Mouse (Mus musculus): ENCODE data around the gene Efcab12.
A peak's percentile ranks its signal among the peaks of the same experiment; 100 is the strongest.

Efcab12 gene

GRCm38 (mm10) chr6:115845006-115845405 is 6.8 kb upstream of the Efcab12 start:
- DNase-seq (ENCODE audit: low spot score in 2 of 2): no peak

- no peak for DNase-seq (ENCODE audit: low spot score in 2 of 2)
These were observed 533 bp upstream of the Efcab12 start for GRCm38 (mm10) chr6:115838745-115839144.

GRCm38 (mm10) chr6:115833861-115834260 is 4.4 kb downstream of the Efcab12 start:
- DNase-seq (ENCODE audit: low spot score in 2 of 2): no peak

- DNase-seq (ENCODE audit: low spot score in 2 of 2): no peak
These were observed 5.9 kb downstream of the Efcab12 start for GRCm38 (mm10) chr6:115832152-115832850.

GRCm38 (mm10) chr6:115830779-115831601 is 7.2 kb downstream of the Efcab12 start:
- no peak for DNase-seq (ENCODE audit: low spot score in 2 of 2)

GRCm38 (mm10) chr6:115823850-115824464 is 14.3 kb downstream of the Efcab12 start:
- DNase-seq (ENCODE audit: low spot score in 2 of 2): peak in 1 of 2 experiments; percentile 22

- no peak for DNase-seq (ENCODE audit: low spot score in 2 of 2)
These were observed 16.8 kb downstream of the Efcab12 start for GRCm38 (mm10) chr6:115821216-115821993.

- no peak for DNase-seq (ENCODE audit: low spot score in 2 of 2)
These were observed 20.1 kb downstream of the Efcab12 start for GRCm38 (mm10) chr6:115818129-115818528.

- no peak for DNase-seq (ENCODE audit: low spot score in 2 of 2)
These were observed 23.2 kb downstream of the Efcab12 start for GRCm38 (mm10) chr6:115815041-115815440.

- peak; percentile 18 to 40 for DNase-seq (ENCODE audit: low spot score in 2 of 2)
These were observed 24.1 kb downstream of the Efcab12 start for GRCm38 (mm10) chr6:115814104-115814503.

- no peak for DNase-seq (ENCODE audit: low spot score in 2 of 2)
These were observed 26.6 kb downstream of the Efcab12 start for GRCm38 (mm10) chr6:115811606-115812005.

GRCm38 (mm10) chr6:115808488-115809231 is 29.6 kb downstream of the Efcab12 start, which contains the start of gene Rpl32:
Gene Rpl32 (minus strand): TSS chr6:115808747.
- DNase-seq (ENCODE audit: low spot score in 2 of 2): peak; percentile 83 to 84

GRCm38 (mm10) chr6:115808196-115808487 is 30.1 kb downstream of the Efcab12 start:
- no peak for DNase-seq (ENCODE audit: low spot score in 2 of 2)

GRCm38 (mm10) chr6:115807464-115808195 is 30.6 kb downstream of the Efcab12 start:
- DNase-seq (ENCODE audit: low spot score in 2 of 2): no peak

- no peak for DNase-seq (ENCODE audit: low spot score in 2 of 2)
These were observed 33.6 kb downstream of the Efcab12 start for GRCm38 (mm10) chr6:115804432-115805192.

GRCm38 (mm10) chr6:115803541-115804382 is 34.5 kb downstream of the Efcab12 start:
- peak; percentile 56 to 71 for DNase-seq (ENCODE audit: low spot score in 2 of 2)

- DNase-seq (ENCODE audit: low spot score in 2 of 2): no peak
These were observed 36.4 kb downstream of the Efcab12 start for GRCm38 (mm10) chr6:115801811-115802210.

- no peak for DNase-seq (ENCODE audit: low spot score in 2 of 2)
These were observed 45.5 kb downstream of the Efcab12 start for GRCm38 (mm10) chr6:115792691-115793215.

All from urinary bladder, postnatal 36 days (tissue).